Mouse (Mus musculus) E14TG2a.4 (cell line): Measurements from ENCODE around the gene Gm39566.

Source experiments
- CTCF ChIP-seq: conservative IDR thresholded peaks from 2 replicates; pipeline ENCODE4 v1.5.1; 2014; ENCODE audit warnings: low read length
- NANOG ChIP-seq: IDR thresholded peaks from 2 replicates; pipeline ENCODE4 v1.6.1; 2014; ENCODE audit warnings: borderline replicate concordance, low read length, mixed read lengths
- POU5F1 ChIP-seq: IDR thresholded peaks from 2 replicates; pipeline ENCODE4 v1.6.1; 2014; ENCODE audit warnings: low read length, borderline replicate concordance

DNA sequence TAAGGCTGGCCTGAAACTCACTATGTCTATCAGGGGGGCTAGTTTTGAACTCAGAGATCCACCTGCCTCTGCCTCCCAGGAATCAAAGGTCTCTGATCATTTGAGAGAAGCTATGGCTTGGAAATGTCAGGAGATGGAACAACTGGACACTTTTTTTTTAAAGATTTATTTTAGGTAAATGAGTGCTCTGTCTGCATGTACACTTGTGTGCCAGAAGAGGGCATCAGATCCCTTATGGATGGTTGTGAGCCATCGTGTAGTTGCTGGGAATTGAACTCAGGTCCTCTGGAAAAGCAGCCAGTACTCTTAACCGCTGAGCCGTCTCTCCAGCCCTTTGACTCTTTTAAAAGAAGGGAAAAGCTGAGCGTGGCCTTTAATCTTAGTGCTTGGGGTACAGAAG is 8.7 kb downstream of the Gm39566 start:
- TF ChIP-seq NANOG (no peak), CTCF (peak; percentile 27), POU5F1 (no peak)
